ENCODE assay signal across 16 mouse cellular contexts in the genomic region with DNA sequence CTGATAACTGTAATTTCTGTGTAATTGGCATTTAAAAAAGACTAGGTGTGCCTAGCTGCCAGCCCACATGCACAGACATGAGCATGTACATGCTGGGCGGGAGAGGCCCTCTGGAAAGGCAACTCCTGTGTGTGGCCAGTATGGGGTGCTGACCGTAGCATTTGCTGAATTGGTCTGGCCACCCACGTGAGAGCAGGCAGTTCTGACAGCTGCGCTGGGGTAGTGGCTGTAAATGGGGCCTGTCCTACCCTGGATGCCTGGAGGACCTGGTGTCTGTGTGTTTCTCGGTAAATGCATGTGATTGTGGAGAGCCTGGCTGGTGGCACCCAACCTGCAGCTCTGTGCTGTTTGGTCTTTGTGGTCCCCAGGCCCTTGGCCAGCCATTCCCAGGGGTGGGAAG.
DNase-seq lines count a peak whose midpoint lies in the region; ATAC-seq lines count a peak whose summit lies in the region.
"Had no signal": no experiment of that assay in that cellular context is flagged by ENCODE, and none has a peak within 500 bp of the region (broad histone marks: within the 10 kb centered on the region; RNA-seq: fewer than 3 reads in every experiment).

No protein-coding gene starts in this region.

- H3K9ac ChIP-seq in hindbrain, embryonic 12.5 days: no peak overlapping the region
- H3K9ac ChIP-seq: embryonic facial prominence, embryonic 13.5 days; forebrain, embryonic 15.5 days; heart, embryonic 13.5 days; hindbrain, embryonic 13.5 days; intestine, embryonic 15.5 days had no signal

- WGBS in hindbrain, embryonic 10.5 days: 57% methylated on average over 5 of the region's 5 CpGs
- WGBS in hindbrain, embryonic 12.5 days: 48% methylated on average over 5 of the region's 5 CpGs

- no peaks in the 10 kb centered on the region for H3K36me3 ChIP-seq in hindbrain, embryonic 10.5 days
- no peaks in the 10 kb centered on the region for H3K36me3 ChIP-seq in hindbrain, embryonic 12.5 days
- H3K36me3 ChIP-seq: embryonic facial prominence, embryonic 10.5 days; embryonic facial prominence, embryonic 13.5 days; forebrain, embryonic 15.5 days; heart, embryonic 10.5 days; heart, embryonic 13.5 days; hindbrain, embryonic 13.5 days; intestine, embryonic 15.5 days had no signal

- no peaks in the 10 kb centered on the region for H3K9me3 ChIP-seq in hindbrain, embryonic 10.5 days
- no peaks in the 10 kb centered on the region for H3K9me3 ChIP-seq in hindbrain, embryonic 12.5 days (replicated peaks)
- H3K9me3 ChIP-seq: embryonic facial prominence, embryonic 10.5 days; embryonic facial prominence, embryonic 13.5 days; forebrain, embryonic 15.5 days; heart, embryonic 10.5 days; heart, embryonic 13.5 days; hindbrain, embryonic 13.5 days; intestine, embryonic 15.5 days had no signal

- ATAC-seq in hindbrain, embryonic 12.5 days (ENCODE audit: low FRiP score): no peak

- peaks cover 69% of the 10 kb centered on the region for H3K27me3 ChIP-seq in hindbrain, embryonic 10.5 days (ENCODE audit: insufficient read depth, poor library complexity, severe bottlenecking)
- H3K27me3 ChIP-seq in hindbrain, embryonic 12.5 days: peaks cover 48% of the 10 kb centered on the region
- H3K27me3 ChIP-seq: forebrain, embryonic 15.5 days had no signal

- 0 out of 2 replicates have a peak overlapping the region, but pooled peaks have one; percentile 42 for H3K27ac ChIP-seq in hindbrain, embryonic 10.5 days
- H3K27ac ChIP-seq in hindbrain, embryonic 12.5 days: no peak overlapping the region
- H3K27ac ChIP-seq: embryonic facial prominence, embryonic 10.5 days; embryonic facial prominence, embryonic 13.5 days; forebrain, embryonic 15.5 days; heart, adult 2 months; heart, embryonic 10.5 days; heart, embryonic 13.5 days; hindbrain, embryonic 13.5 days; intestine, embryonic 15.5 days had no signal

- H3K4me2 ChIP-seq in hindbrain, embryonic 12.5 days (replicated peaks): no peak overlapping the region
- H3K4me2 ChIP-seq: embryonic facial prominence, embryonic 13.5 days; forebrain, embryonic 15.5 days; heart, embryonic 13.5 days; hindbrain, embryonic 13.5 days; intestine, embryonic 15.5 days had no signal

- peak; percentile 43 for DNase-seq in cerebellum, adult 11-12 months
- no peak for DNase-seq in cerebellum, adult 18-20 months
- peak; percentile 30 to 34 for DNase-seq in cerebellum, postnatal 14 days
- DNase-seq in cerebellum, adult 8-10 months: no peak
- no peak for DNase-seq in hindbrain, embryonic 10.5 days (ENCODE audit: low spot score)
- no peak for DNase-seq in spleen, postnatal 10 days (ENCODE audit: low spot score in 2 of 2)

- H3K4me3 ChIP-seq in hindbrain, embryonic 10.5 days: no peak overlapping the region
- H3K4me3 ChIP-seq in hindbrain, embryonic 12.5 days: no peak overlapping the region
- H3K4me3 ChIP-seq: embryonic facial prominence, embryonic 10.5 days; embryonic facial prominence, embryonic 13.5 days; erythroblast, embryonic 14.5 days; forebrain, embryonic 15.5 days; heart, adult 2 months; heart, embryonic 10.5 days; heart, embryonic 13.5 days; hindbrain, embryonic 13.5 days; intestine, embryonic 15.5 days had no signal

- H3K4me1 ChIP-seq in hindbrain, embryonic 10.5 days (replicated peaks): peaks cover 62% of the 10 kb centered on the region
- H3K4me1 ChIP-seq in hindbrain, embryonic 12.5 days: peaks cover 35% of the 10 kb centered on the region

Comparison
In these comparisons a context has a peak if more than half of its experiments do, and no peak if none do; other contexts are left out.
1. DNase-seq: peak in cerebellum, adult 11-12 months (single experiment) and cerebellum, postnatal 14 days (2 of 2); none in cerebellum, adult 18-20 months (0 of 2), cerebellum, adult 8-10 months (single experiment), hindbrain, embryonic 10.5 days (single experiment) and spleen, postnatal 10 days (0 of 2).